Mouse (Mus musculus): ENCODE results near the gene Cavin3. TPM values are rescaled to one million over a fixed set of nuclear protein-coding genes. Genes with fewer than 3 reads are reported as not detected.

The Cavin3 gene
- total and polyA plus RNA-seq, 3 experiments: not detected

GRCm38 (mm10) chr7:105487104-105487876, 5.2 kb upstream of the Cavin3 start:
- H3K4me1 ChIP-seq (ENCODE audit: control insufficient read depth in 1 of 2, insufficient read depth in 2 of 2): 0 out of 4 replicates have a peak, but pooled peaks cover 0 to 5% of the 10 kb centered on the region in 2 experiments
- no peak overlapping the region for H3K27ac ChIP-seq (ENCODE audit: insufficient read depth, low read depth)
- H3K4me2 ChIP-seq (ENCODE audit: insufficient read depth, low read depth, poor library complexity, severe bottlenecking): no peak overlapping the region
- no peaks in the 10 kb centered on the region for H3K79me2 ChIP-seq (replicated peaks; ENCODE audit: control insufficient read depth, extremely low read depth, insufficient read depth, poor library complexity, severe bottlenecking)
- no peaks in the 10 kb centered on the region for H3K9me3 ChIP-seq (replicated peaks; ENCODE audit: low read length)
- DNase-seq (ENCODE audit: extremely low read depth): peak; percentile 30
- H3K4me3 ChIP-seq (replicated peaks in 1 of 3; ENCODE audit: low read depth in 2 of 3, low read length in 2 of 3, poor library complexity in 1 of 3): no peak overlapping the region
- H3K27me3 ChIP-seq (replicated peaks): no peaks in the 10 kb centered on the region
- H3K9ac ChIP-seq (ENCODE audit: insufficient read depth, low read depth): no peak overlapping the region
- dilution Hi-C loops (cut with MboI; ENCODE audit: extremely low pct_ligation_motif_present, extremely low pct_unique_long_range_greater_than_20kb, low sequenced_read_pairs) (no loop called here), in situ Hi-C loops (cut with MboI; ENCODE audit: low pct_ligation_motif_present, low pct_unique_long_range_greater_than_20kb, low sequenced_read_pairs) (no loop called here)
- no peaks in the 10 kb centered on the region for H3K36me3 ChIP-seq (replicated peaks in 1 of 2; ENCODE audit: control insufficient read depth in 1 of 2, insufficient read depth in 1 of 2, low read length in 1 of 2)
- TF ChIP-seq MEF2A (IDR thresholded peaks at IDR 0.05; ENCODE audit: borderline replicate concordance, low read depth, low read length) (peak; percentile 56; the same call in 1 of the 2 replicates), JUND (conservative IDR thresholded peaks at IDR 0.05; ENCODE audit: low read depth, low read length) (no peak; the same call in 1 of the 2 replicates), EP300 (IDR thresholded peaks at IDR 0.05; ENCODE audit: low read length) (peak; percentile 65), MAFK (IDR thresholded peaks at IDR 0.05; ENCODE audit: insufficient replicate concordance, low read length) (peak; percentile 30; the same call in 1 of the 2 replicates), MAZ (IDR thresholded peaks at IDR 0.05; ENCODE audit: low read depth, low read length) (no peak), IRF4 (IDR thresholded peaks at IDR 0.05; ENCODE audit: low read depth, low read length) (peak; percentile 51)

- Histone ChIP-seq H3K9ac (ENCODE audit: insufficient read depth, low read depth) (no peak overlapping the region), H3K4me2 (ENCODE audit: insufficient read depth, low read depth, poor library complexity, severe bottlenecking) (no peak overlapping the region), H3K4me1 (ENCODE audit: control insufficient read depth in 1 of 2, insufficient read depth in 2 of 2) (0 out of 4 replicates have a peak, but pooled peaks cover 0 to 5% of the 10 kb centered on the region in 2 experiments), H3K27ac (ENCODE audit: insufficient read depth, low read depth) (no peak overlapping the region), H3K9me3 (replicated peaks; ENCODE audit: low read length) (no peaks in the 10 kb centered on the region), H3K79me2 (replicated peaks; ENCODE audit: control insufficient read depth, extremely low read depth, insufficient read depth, poor library complexity, severe bottlenecking) (no peaks in the 10 kb centered on the region), H3K4me3 (replicated peaks in 1 of 3; ENCODE audit: low read depth in 2 of 3, low read length in 2 of 3, poor library complexity in 1 of 3) (no peak overlapping the region), H3K27me3 (replicated peaks) (no peaks in the 10 kb centered on the region), H3K36me3 (replicated peaks in 1 of 2; ENCODE audit: control insufficient read depth in 1 of 2, insufficient read depth in 1 of 2, low read length in 1 of 2) (no peaks in the 10 kb centered on the region)
- TF ChIP-seq TCF12 (IDR thresholded peaks at IDR 0.05; ENCODE audit: low read depth, low read length): no peak
- no peak for TF ChIP-seq ELF1 (IDR thresholded peaks at IDR 0.05; ENCODE audit: low read depth, low read length)
- TF ChIP-seq ZC3H11A (IDR thresholded peaks at IDR 0.05; ENCODE audit: low read depth, low read length): no peak
- no peak for TF ChIP-seq ZMIZ1 (IDR thresholded peaks at IDR 0.05; ENCODE audit: low read depth, low read length)
- no peak for TF ChIP-seq JUND (conservative IDR thresholded peaks at IDR 0.05; ENCODE audit: low read depth, low read length)
- TF ChIP-seq USF1 (IDR thresholded peaks at IDR 0.05; ENCODE audit: low read depth, low read length): no peak
- TF ChIP-seq CHD2 (IDR thresholded peaks at IDR 0.05; ENCODE audit: low read length): no peak
- TF ChIP-seq NELFE (IDR thresholded peaks at IDR 0.05; ENCODE audit: low read depth, low read length): no peak
- no peak for TF ChIP-seq KAT2A (IDR thresholded peaks at IDR 0.05; ENCODE audit: insufficient replicate concordance, low read length)
- TF ChIP-seq JUN (IDR thresholded peaks at IDR 0.05; ENCODE audit: insufficient read depth, low read depth, low read length): no peak
- TF ChIP-seq GABPA (IDR thresholded peaks at IDR 0.05; ENCODE audit: insufficient replicate concordance, low read depth, low read length): no peak
- TF ChIP-seq MXI1 (IDR thresholded peaks at IDR 0.05; ENCODE audit: low read depth, low read length): no peak
- TF ChIP-seq BHLHE40 (IDR thresholded peaks at IDR 0.05; ENCODE audit: low read depth, low read length): no peak
- no peak for TF ChIP-seq IRF4 (IDR thresholded peaks at IDR 0.05; ENCODE audit: low read depth, low read length)
- no peak for TF ChIP-seq UBTF (IDR thresholded peaks at IDR 0.05; ENCODE audit: low read depth, low read length)
- no peak for TF ChIP-seq ZNF384 (IDR thresholded peaks at IDR 0.05; ENCODE audit: low read depth, low read length)
- no peak for DNase-seq (ENCODE audit: extremely low read depth)
- dilution Hi-C loops (cut with MboI; ENCODE audit: extremely low pct_ligation_motif_present, extremely low pct_unique_long_range_greater_than_20kb, low sequenced_read_pairs) (no loop called here), in situ Hi-C loops (cut with MboI; ENCODE audit: low pct_ligation_motif_present, low pct_unique_long_range_greater_than_20kb, low sequenced_read_pairs) (no loop called here)
Observed at GRCm38 (mm10) chr7:105485029-105485428, 2.9 kb upstream of the Cavin3 start.

Measured in CH12.LX (cell line).